Mouse (Mus musculus) layer of hippocampus, postnatal 10 days (tissue): Measurements from ENCODE around the gene Traf3. TPM values are rescaled to one million over a fixed set of nuclear protein-coding genes. Genes with fewer than 3 reads are reported as not detected.

ENCODE experiments used
- DNase-seq, 2 experiments: peaks; one replicate each; pipeline ENCODE4 v3.0.0; 2021; ENCODE audit warnings: low spot score in 2 of 2
- total RNA-seq, 2 experiments: library from RNA; stranded (reverse); gene quantifications; 2 replicates each; pipeline ENCODE4 v1.2.3; 2021

Gene Traf3
- total RNA-seq, 2 experiments from 2014 or later: 94.1 to 99.9 TPM

GRCm38 (mm10) chr12:111193331-111193730 is 27.2 kb downstream of the Traf3 start:
- DNase-seq: no peak

DNA sequence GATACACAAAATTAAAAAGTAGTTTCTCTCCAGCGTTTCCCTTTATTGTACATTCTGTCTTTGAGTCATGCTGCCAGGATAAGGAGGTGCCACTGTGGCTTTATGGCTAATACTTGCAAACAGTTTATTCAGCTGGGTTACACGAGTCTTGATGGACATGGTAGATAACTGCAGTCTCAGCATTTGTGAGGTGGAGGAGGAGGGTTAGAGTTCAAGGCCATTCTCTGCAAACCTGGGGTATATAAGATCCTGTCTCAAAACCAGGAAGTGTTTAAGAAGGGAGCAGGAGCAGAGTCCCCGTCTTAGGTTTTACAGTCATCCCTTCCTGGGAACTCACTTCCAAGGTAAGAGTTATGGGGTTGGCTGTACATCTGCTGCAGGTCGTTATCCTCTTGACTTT is 30.4 kb downstream of the Traf3 start:
- DNase-seq: no peak

GRCm38 (mm10) chr12:111203076-111203475 is 36.9 kb downstream of the Traf3 start:
- peak; percentile 32 to 37 for DNase-seq

DNA sequence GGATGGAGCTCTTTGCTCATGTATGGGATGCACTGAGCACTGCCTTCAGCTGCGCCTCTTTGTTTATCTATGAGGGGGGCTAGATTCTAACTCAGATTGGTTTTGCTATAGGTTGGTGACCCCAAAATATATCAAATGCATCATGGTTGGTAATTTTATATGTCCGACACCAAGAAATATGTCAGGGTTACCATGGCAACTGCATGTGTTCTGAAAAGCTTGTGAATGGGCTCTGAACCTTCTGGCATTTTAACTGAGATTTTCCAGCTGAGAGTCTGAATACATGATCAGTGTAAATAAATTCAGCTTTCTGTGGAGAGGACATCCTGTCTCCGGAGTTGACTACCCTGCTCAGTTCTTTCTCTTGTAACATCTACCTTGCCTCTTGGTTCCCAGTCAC is 37.8 kb downstream of the Traf3 start:
- DNase-seq: no peak

DNA sequence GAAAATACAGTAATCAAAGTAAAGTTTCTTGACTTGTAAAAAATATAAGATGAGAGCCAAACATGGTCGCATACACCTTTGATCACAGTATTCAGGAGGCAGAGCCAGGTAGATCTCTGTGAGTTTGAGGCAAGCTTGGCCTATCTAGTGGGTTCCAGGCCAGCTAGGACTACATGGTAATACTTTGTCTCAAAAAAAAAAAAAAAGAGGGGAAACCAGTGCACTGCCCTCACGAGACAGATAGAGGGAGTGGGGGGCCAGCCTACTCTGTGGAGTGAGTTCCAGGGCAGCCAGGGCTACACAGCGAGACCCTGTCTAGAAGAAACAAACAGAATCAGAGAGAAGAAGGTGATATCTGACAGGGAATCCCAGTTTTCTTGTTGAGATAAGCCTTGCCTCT is 41.5 kb downstream of the Traf3 start:
- no peak for DNase-seq

DNA sequence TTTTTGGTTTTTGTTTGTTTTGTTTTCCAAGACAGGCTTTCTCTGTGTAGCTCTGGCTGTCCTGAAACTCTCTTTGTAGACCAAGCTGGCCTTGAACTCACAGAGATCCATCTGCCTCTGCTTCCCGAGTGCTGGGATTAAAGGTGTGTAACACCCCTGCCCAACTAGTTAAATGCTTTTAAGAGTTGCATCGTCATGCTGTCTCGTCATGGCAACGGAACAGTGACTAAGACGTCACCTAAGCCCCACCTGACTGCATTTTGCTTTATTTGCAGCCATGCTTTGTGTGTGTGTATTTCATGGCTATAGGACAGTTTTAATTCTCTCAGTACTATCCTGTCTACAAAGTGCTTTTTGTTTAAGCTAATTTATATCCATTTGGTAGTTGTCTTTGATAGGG is 45.6 kb downstream of the Traf3 start:
- no peak for DNase-seq

- no peak for DNase-seq
These were observed 52.7 kb downstream of the Traf3 start for GRCm38 (mm10) chr12:111218867-111219266.

GRCm38 (mm10) chr12:111225197-111225780 is 59.1 kb downstream of the Traf3 start:
- DNase-seq: no peak

DNA sequence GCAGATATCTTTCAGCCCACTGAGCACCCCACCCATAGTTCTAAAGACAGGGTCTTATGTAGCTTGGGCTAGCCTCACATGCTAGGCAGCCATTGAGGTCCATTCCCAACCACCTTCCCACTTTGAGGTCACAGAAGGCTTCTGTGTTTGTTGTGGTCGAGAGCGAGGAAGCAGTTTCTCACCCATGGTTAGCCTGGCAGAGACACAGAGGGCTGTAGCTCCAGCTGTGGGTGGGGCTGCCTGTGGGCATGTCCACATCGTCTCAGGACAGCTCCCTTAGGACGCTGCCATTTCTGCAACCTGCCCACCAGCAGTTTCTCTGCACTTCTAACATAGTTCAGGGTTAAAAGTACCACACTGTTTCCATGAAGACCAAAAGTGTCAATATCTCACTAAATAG is 61.2 kb downstream of the Traf3 start:
- DNase-seq: no peak

DNA sequence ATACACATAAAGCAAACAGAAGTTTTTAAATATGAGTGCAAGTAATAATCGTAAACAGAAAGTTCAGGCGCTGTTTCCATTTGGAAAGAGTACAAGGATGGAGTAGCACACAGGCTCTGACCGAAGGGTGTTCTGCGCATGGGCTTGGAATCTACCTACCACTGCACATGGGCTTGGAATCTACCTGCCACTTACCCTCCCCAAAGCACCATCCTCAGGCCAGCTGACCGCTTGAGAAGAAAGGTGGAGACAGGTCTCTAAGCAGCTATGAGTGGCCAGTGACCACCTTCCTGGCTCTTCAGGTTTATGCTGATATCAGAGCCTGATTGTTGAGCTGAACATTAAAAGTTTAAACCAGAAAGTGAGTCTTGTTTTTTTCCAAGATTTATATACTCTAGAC is 62.3 kb downstream of the Traf3 start:
- no peak for DNase-seq

GRCm38 (mm10) chr12:111230793-111231192 is 64.6 kb downstream of the Traf3 start:
- DNase-seq: no peak

DNA sequence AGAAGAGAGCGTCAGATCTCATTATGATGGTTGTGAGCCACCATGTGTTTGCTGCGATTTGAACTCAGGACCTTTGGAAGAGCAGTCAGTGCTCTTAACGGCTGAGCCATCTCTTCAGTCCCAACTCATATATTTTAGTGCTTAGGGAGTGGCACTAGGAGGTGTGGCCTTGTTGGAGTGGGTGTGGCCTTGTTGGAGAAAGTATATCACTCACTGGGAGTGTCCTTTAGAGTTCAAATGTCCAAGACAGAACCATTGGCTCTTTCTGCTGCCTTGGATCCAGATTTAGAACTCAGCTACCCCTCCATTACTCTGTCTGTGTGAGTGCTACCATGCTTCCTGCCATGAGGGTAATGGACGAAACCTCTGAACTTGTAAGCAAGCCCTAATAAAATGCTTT is 67.6 kb downstream of the Traf3 start:
- DNase-seq: no peak

DNA sequence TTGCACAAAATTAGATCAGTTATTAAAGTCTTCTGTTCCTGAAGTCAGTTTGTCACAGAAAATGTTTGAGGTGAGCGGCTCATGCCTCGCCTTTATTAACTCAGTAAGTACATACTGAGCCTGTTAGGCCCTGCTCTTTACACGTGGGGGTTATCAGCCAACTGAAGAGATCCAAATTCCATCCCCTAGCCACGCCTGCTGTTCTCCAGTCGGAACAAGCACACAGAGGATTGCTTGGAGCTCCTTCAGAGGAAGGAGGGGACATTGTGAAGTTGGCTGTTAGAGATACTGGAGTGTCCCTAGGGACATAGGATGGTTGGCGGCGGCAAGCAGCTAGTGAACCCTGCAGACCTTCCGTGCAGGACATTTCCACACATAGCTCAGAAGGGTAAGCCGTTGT is 68.2 kb downstream of the Traf3 start:
- DNase-seq: no peak

DNA sequence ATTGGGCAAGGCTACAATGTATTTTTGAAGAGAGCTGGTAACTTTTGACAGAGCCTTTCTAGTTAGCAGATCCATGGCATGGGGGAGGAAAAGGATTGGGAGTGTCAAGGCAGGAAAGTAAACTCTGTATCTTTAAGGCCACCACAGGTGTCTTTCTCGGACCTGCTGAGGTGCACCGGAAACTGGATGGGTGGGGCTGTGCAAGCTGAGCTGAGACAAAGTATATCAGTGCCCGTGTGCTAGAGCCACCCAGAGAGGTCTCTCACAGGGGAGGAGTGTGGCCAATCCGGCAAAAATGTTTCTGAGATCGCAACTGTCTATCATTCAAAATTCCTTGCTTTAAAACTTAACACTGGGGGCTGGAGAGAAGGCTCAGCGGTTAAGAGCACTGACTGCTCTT is 69.5 kb downstream of the Traf3 start:
- no peak for DNase-seq

- no peak for DNase-seq
These were observed 71.5 kb downstream of the Traf3 start for GRCm38 (mm10) chr12:111237611-111238188.

- no peak for DNase-seq
These were observed 72.2 kb downstream of the Traf3 start for GRCm38 (mm10) chr12:111238345-111238744.

- peak; percentile 36 to 52 for DNase-seq
These were observed 72.6 kb downstream of the Traf3 start for GRCm38 (mm10) chr12:111238778-111239177.

GRCm38 (mm10) chr12:111239930-111240329 is 73.8 kb downstream of the Traf3 start:
- no peak for DNase-seq

- DNase-seq: no peak
These were observed 75.7 kb downstream of the Traf3 start for GRCm38 (mm10) chr12:111241916-111242315.

DNA sequence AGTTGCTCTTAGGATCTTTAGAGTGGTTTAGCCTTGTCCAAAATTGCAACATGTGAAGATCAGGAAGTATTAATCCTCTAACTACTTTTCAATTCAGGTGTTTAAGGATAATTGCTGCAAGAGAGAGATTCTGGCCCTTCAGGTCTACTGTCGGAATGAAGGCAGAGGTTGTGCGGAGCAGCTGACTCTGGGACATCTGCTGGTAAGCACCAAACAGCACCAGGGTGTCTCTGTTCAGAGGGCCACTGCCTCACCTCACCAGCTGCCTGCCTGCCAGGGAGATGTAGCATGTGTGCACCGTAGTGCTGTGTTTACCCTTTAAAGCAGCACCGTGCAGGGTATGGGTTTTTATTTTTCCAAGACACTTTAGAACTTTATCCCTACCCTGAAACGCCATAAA is 76.2 kb downstream of the Traf3 start:
- DNase-seq: no peak

DNA sequence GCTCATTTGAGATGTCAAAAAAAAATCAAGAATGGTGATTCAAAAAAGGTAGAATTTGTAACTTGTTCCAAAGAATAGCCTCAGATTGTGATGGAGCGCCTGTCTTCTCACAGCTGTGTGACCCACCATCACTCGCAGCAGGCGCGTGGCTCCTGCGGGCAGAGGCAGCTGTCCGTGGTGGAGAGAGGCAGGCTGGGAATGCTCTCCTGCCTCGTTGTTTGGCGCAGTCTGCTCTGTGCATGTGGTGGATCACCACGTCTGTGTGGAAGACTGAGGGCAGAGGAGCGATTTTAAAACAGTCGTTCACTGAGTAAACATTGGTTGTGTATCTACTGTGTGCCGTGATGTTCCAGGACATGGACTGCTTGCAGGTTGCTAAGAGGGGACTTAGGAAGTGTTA is 77.6 kb downstream of the Traf3 start:
- no peak for DNase-seq

DNA sequence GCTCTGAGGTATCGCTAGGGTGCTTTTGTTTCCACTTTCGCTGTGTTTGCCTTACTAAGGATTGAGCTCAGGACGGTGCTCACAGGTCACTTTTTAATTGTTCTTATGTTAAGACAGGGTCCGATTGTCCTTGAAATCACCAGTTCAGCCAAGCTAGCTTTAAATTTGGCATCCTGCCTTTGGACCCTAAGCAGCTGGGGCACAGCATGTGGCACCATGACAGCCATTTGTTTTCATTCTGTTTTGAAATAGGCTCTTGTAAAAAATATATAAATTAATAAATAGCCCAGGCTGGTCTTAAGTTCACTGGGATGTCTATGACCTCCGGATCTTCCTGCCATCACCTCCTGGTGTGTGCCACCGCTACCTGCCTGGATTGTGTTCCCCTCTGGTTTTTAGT is 78.9 kb downstream of the Traf3 start:
- no peak for DNase-seq

- DNase-seq: no peak
These were observed 80.8 kb downstream of the Traf3 start for GRCm38 (mm10) chr12:111246808-111247464.
